Mouse (Mus musculus) brain, embryonic 14.5 days (tissue): ENCODE data around the gene Vgf.

Experiments used
- CTCF ChIP-seq: fragments of 200-500 bp; IDR thresholded peaks from 2 replicates; pipeline ENCODE4 v1.5.1; 2012; ENCODE audit warnings: inconsistent platforms, mild to moderate bottlenecking, moderate library complexity, borderline replicate concordance; ENCODE audit not compliant: insufficient read depth, insufficient read length; ENCODE audit errors: extremely low read depth
- POLR2A ChIP-seq: fragments of 200-500 bp; IDR thresholded peaks from 2 replicates; pipeline ENCODE4 v1.6.1; 2012; ENCODE audit warnings: mild to moderate bottlenecking, inconsistent platforms, borderline replicate concordance; ENCODE audit not compliant: poor library complexity, insufficient read depth, insufficient read length, severe bottlenecking; ENCODE audit errors: extremely low read depth

DNA sequence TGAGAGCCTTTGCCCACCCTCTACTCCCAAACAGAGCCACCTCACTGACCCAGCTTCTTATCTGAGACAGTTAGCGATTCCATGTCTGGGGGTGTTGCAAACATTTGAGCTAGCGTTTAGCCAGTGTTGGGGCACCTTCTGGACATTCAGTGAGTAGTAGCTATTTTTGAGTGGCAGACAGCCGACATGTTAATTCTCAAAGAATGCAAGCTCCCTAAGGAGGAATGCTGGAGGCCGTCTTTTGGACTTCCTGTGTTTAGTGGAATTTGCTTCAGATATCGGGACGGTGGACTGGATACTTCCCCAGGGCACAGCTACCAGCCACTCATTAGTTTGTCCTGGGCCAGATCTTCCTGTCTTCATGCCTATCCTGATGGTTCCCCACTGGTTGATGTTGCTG lies 52.4 kb downstream of the Vgf start:
- TF ChIP-seq CTCF (no peak), POLR2A (no peak)
